Mouse (Mus musculus) right cerebral cortex, postnatal 25 days (tissue): ENCODE measurements around the gene Rpl26.

Experiments used
- DNase-seq: peaks from one replicate; pipeline ENCODE4 v3.0.0; 2022

The Rpl26 gene

GRCm38 (mm10) chr11:68891823-68892222, 9.6 kb upstream of the Rpl26 start:
- no peak for DNase-seq

DNA sequence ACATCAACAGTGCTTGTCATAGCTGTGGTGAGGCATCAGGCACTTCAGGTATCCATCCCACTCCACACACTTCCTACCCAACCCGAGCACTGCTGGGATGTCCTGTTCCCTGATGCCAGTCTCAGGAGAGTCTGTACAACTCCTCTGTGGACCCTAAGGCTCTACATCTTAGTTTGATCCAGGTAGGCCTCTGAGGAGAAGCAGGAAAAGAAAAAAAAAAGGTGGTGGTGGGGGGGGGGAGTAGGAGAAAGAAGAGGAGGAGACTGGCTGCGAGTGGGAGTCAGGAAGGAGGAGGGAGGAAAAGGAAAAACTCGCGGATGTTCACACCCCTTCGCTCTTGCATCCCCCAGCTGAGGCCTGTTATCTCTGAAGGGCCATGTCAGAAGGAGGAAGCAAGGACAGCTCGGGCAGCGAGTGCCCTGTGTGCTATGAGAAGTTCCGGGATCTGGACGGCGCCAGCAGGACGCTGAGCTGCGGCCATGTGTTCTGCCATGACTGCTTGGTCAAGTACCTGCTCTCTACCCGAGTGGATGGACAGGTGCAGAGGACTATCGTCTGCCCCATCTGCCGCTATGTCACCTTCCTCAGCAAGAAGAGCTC, 9.1 kb upstream of the Rpl26 start:
- DNase-seq, result no peak

DNA sequence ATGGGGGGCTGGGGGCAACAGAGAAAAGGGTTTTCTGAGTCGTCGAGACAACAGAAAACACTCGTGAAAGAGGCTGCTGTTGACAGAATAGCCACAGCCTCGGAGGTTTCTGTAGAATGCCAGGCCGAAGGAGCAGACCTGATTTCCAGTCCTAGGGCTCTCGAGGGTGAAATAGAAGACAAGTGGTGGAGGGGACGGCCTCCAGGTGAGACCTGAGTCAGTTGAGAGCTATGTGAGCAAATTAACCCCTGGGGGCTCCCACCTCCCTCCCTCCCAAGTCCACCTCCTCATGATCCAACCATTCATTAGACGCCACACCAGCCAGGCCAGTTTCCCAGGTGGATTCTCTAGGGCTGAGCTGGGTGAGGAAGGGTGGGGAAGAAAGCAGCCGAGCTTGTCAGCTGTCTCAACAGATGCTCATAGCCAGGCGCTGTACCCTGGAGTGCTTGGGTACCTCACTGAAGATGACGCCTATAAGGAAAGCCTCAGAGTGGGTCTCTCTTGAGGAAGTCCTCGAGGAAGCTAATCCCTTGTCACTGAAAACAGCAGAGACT, 7.4 kb upstream of the Rpl26 start:
- no peak for DNase-seq

DNA sequence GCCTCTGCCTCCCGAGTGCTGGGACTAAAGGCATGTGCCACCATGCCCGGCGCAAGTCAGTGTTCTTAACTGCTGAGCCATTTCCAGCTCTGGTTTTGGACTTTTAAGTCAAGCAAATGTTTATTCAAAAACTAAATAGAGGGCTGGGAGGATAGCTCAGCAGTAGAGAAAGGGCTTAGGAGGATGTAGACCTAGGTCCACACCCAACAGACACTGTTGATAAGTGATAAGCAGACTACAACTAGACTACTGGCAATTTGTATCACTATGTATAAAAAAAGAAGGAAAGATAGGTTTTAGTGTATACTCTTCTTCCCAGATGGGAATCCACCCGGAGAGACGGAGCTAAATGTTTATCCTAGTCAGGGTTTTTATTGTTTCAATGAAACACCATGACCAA, 5.1 kb upstream of the Rpl26 start:
- no peak for DNase-seq

- no peak for DNase-seq
These were observed 4.3 kb upstream of the Rpl26 start for GRCm38 (mm10) chr11:68897120-68897519.

DNA sequence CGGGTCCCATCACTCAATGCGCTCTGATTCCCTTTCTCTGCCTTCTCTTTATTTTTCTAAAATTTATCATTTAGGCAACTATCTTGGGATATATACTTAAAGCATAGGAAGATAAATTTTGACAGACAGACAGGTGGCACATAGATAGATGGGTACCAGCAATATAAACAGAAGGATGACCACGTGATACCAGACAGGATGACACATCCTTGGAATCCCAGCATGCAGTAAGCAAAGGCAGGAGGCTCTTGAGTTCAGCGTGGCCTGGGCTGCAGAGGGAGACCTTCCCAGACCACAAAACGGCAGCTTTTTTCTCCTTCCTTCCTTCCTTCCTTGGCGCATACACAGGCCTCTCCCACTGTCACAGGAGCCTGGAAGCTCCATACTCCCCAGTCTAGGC, 3.5 kb upstream of the Rpl26 start:
- DNase-seq, result no peak

- DNase-seq, result no peak
These were observed 2.6 kb upstream of the Rpl26 start for GRCm38 (mm10) chr11:68898790-68899189.

DNA sequence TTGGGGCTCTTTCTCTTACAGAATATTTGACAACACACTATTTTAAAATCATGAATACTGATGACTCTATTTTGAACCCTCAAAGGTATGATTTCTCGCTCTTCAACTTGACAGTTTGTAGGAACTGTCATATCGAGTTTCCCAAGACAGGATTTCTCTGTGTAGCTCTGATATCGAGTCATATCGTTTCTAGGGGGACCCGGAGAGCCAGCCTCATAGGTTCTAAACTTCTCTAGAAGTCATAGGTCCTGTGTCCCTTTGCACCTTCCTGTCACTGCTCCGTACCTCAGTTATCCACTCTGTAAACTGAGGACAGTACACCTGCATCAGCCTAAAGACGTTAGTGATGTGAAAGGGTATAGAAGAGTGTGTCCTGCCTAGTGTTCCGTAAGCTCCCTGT, 1.6 kb upstream of the Rpl26 start:
- no peak for DNase-seq

GRCm38 (mm10) chr11:68900519-68901350, 648 bp upstream of the Rpl26 start:
- no peak for DNase-seq

DNA sequence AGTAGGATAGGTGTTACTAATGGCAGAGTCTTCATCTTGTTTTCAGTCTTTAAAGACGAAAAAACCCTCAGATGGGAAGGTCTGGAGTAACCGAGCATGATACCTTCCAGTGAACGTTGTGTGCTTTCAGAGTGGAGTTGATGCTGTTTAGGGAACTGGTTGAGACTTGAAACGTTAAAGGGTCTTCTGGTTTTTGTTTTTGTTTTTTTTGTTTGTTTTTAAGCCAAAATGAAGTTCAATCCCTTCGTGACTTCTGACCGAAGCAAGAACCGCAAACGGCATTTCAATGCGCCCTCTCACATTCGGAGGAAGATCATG, 623 bp downstream of the Rpl26 start:
- DNase-seq, result no peak

DNA sequence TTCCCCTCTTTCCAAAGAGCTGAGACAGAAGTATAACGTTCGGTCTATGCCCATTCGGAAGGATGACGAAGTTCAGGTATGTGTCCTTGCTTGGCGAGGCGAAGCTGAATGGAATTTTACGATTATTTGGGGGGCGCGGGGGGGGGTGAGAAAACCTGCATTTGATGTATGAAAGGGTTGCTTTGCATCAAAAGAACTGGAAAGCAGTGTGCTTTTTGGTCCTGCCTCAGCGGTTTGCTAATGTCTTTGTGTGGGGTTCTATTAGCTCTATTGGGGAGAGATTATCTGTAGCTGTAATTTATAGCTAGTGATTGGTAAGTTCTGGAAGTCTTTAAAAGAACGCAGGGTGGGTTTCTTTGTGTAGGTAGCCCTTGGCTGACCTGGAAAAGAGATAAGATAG, 984 bp downstream of the Rpl26 start:
- DNase-seq, result no peak

- DNase-seq, result no peak
These were observed 1.4 kb downstream of the Rpl26 start for GRCm38 (mm10) chr11:68902823-68903222.

DNA sequence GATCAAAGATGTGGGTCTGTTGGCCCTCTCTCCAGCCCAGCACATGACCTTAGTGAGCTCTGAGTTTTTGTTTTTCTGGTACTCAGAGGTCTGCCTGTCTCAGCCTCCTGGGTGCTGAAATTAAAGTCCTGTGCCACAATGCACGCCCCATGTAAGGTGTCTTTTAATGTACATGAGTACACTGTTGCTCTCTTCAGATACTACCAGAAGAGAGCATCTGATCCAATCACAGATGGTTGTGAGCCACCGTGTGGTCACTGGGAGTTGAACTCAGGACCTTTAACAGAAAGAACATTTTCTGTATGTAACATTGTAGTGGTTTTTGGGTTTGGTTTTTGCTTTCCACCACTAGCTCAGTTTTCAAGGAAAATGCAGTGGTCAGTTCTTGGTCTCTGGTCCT, 2.4 kb downstream of the Rpl26 start:
- DNase-seq, result no peak

DNA sequence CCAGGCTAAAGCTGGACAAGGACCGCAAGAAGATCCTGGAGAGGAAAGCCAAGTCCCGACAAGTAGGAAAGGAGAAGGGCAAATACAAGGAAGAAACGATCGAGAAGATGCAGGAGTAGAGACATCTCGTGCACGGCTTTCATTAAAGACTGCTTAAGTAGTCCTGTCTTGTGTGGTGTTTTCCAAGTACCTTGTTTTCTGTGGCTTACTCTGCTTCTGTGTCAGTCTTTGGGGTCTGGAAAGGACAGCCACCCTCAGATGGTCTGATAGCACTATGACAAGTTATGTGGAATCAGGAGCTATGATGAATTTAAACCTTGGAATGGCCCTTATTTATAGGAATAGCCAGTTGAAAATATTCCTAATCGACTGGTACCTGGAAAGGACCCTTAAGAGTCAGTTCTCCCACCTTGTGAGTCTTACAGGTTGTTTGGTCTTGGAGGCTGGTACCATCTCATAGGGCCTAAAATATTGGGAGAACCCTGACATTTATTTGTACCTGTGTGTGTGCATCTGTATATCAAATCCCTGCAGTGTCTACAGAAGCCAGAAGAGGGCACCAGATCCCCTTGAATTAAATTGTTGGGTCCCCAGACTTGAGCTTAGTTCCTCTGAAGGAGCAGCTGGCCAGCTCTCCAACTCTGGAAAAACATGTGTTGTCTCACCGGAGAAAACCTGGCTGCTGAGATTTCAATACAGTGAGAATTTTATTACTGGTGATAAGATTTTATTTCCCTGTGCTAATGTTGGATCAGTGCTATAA, 3.2 kb downstream of the Rpl26 start:
- peak; percentile 55 for DNase-seq

GRCm38 (mm10) chr11:68905138-68905531, 3.8 kb downstream of the Rpl26 start:
- no peak for DNase-seq

GRCm38 (mm10) chr11:68905665-68906460, 4.5 kb downstream of the Rpl26 start:
- DNase-seq, result no peak

DNA sequence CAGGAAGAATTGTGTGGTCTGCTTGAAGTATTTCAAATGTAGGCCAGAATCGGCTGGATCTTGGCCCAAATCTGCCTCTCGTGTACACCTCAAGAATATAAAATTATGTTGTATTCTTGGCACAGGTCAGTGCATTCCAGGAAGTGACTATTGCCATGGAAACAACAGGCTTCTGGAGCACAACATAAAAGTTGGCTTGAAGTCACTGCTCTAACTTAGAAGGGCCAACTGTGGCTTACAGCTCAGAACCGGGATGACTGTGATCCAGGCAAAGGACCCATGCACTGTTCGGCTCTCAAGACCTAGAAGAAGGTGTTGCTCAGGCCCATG, 5.0 kb downstream of the Rpl26 start:
- DNase-seq, result no peak

- DNase-seq, result no peak
These were observed 5.9 kb downstream of the Rpl26 start for GRCm38 (mm10) chr11:68907251-68907650.

GRCm38 (mm10) chr11:68908846-68909503, 7.6 kb downstream of the Rpl26 start:
- no peak for DNase-seq

- no peak for DNase-seq
These were observed 10.3 kb downstream of the Rpl26 start for GRCm38 (mm10) chr11:68911531-68912177.

- no peak for DNase-seq
These were observed 13.2 kb downstream of the Rpl26 start for GRCm38 (mm10) chr11:68914566-68914965.

GRCm38 (mm10) chr11:68923191-68923590, 21.8 kb downstream of the Rpl26 start:
- no peak for DNase-seq
